Mouse (Mus musculus): ENCODE data around the gene Ppp6r2.

Ppp6r2 gene

GRCm38 (mm10) chr15:89308406-89309139 lies 97.2 kb downstream of the Ppp6r2 start:
- no peak for DNase-seq (ENCODE audit: low spot score in 2 of 2)

- DNase-seq (ENCODE audit: low spot score in 2 of 2), result peak; percentile 82 to 85
Observed at GRCm38 (mm10) chr15:89309962-89310498, 98.7 kb downstream of the Ppp6r2 start.

GRCm38 (mm10) chr15:89313359-89313758 lies 102.0 kb downstream of the Ppp6r2 start:
- no peak for DNase-seq (ENCODE audit: low spot score in 2 of 2)

DNA sequence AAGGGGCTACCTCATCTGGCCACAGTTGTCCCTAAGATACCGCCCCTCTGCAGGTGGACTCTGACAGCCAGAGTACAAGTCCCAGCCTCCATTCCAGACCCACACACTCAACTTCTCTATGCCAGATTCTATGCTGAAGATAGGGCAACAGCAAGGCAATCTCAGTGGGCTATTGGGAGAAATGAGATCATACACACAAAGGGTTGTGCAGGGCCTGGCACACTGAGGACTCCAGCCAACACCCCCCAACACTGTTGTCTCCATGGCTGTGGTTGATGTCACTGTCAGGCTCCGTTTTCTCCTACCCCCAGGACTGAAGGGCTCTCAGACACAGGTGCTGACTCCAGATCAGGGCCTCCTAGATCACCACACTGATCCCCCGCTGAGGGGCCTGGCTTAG lies 102.8 kb downstream of the Ppp6r2 start:
- DNase-seq (ENCODE audit: low spot score in 2 of 2), result no peak

DNA sequence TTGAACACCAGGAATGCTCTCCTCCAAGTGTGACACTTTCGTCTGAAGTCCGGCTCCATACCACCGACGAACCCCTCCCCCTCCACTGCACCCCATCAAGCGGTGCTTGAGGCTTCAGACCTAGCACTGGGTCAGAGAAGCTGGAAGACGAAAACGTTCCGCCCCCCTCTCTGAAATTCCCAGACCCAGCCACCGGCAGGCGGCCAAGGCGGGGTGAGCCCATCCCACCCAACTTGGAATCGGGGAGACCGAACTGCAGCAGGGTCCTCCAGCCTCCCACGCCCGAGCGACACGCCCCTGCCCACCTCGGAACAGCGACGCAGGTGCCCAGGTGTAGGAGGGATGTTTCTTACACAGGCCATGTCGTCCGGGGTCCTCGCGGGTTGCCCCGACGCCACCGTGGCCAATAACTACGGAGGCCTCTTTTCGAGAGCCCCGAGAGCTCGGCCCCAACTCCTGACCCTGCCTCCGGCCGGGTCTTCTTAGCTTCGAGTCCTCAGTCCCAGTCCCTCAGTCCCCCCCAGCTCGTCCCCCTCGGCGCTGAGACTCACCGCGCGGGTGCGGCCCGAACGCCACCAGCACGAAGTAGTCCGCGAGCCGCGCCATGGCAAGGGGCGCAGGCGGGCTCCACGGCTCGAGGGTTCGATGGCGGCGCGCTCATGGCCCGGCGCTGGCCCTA lies 103.3 kb downstream of the Ppp6r2 start:
- no peak for DNase-seq (ENCODE audit: low spot score in 2 of 2)

GRCm38 (mm10) chr15:89315190-89315731 lies 103.9 kb downstream of the Ppp6r2 start, which contains the start of gene Sbf1:
Gene Sbf1 (minus strand): TSS chr15:89315311.
- DNase-seq (ENCODE audit: low spot score in 2 of 2), result peak; percentile 96 to 97

- no peak for DNase-seq (ENCODE audit: low spot score in 2 of 2)
Observed at GRCm38 (mm10) chr15:89316146-89316545, 104.8 kb downstream of the Ppp6r2 start.

- peak; percentile 32 to 62 for DNase-seq (ENCODE audit: low spot score in 2 of 2)
Observed at GRCm38 (mm10) chr15:89321264-89321663, 109.9 kb downstream of the Ppp6r2 start.

DNA sequence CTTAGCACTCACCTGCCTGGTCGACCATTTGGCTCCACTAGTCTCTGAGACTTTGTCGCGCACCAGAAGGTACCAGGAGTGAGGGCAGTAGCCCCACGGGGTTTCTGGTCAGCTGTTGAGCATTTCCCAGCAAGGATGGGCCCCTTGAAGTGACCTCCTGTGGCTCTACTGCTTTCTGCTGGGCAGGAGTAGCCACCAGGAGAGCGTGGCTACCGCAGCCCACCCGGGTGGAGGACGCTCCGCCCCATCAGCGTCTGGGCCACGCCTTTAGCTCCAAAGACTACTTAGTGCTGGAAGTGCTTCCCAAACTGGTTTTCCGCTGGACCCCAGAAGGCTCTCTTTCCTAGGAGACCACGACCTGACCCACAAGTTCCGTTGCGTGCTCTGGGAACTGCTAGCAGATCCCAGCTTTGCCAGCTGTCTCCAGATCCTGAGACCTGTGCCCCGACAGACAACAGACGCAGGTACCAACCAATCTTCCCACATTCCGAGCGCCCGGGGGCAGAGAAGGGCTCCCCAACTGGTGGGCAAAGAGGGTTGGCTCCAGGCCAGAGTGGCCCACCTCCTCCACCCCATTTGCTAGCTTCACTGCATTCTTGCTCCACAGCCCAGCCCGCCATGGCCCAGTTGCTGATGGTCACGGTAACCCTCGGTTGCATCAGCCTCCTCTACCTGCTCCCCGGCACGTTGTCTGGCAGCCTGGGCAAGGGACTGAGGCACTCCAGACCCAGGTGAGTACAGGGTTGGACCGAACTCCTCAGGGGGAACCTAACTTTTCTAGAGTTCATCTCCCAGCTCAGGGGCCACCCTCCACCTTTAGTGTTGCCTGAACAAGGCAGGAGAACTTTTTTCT lies 111.5 kb downstream of the Ppp6r2 start, which contains the start of gene Adm2:
Adm2 (plus strand) TSS at position 51 of the 853 bp plus-strand sequence.
- no peak for DNase-seq (ENCODE audit: low spot score in 2 of 2)

- no peak for DNase-seq (ENCODE audit: low spot score in 2 of 2)
Observed at GRCm38 (mm10) chr15:89323656-89324055, 112.3 kb downstream of the Ppp6r2 start.

DNA sequence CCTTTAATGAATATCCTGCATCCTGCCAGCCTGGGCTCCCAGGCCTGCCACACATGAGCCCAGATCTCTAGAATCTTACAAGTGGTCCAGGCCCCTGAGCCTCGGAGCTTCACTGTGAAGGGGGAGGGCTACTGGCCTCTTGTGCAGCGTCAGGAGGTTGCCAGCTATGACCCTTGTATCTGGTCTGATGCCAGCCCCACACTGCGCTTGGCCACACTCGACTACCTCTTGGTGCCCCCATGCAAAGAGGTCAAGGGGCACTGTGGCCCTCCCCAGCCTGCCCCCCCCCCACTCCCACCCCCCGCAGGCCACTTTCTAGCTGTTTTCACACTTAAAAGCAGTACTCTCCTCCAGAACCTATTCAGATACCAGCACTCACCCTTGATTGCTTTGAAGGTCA lies 115.1 kb downstream of the Ppp6r2 start:
- DNase-seq (ENCODE audit: low spot score in 2 of 2), result no peak

GRCm38 (mm10) chr15:89334271-89334670 lies 122.9 kb downstream of the Ppp6r2 start, which contains the start of gene Miox:
Gene Miox (plus strand): TSS chr15:89334398.
- DNase-seq (ENCODE audit: low spot score in 2 of 2), result no peak

DNA sequence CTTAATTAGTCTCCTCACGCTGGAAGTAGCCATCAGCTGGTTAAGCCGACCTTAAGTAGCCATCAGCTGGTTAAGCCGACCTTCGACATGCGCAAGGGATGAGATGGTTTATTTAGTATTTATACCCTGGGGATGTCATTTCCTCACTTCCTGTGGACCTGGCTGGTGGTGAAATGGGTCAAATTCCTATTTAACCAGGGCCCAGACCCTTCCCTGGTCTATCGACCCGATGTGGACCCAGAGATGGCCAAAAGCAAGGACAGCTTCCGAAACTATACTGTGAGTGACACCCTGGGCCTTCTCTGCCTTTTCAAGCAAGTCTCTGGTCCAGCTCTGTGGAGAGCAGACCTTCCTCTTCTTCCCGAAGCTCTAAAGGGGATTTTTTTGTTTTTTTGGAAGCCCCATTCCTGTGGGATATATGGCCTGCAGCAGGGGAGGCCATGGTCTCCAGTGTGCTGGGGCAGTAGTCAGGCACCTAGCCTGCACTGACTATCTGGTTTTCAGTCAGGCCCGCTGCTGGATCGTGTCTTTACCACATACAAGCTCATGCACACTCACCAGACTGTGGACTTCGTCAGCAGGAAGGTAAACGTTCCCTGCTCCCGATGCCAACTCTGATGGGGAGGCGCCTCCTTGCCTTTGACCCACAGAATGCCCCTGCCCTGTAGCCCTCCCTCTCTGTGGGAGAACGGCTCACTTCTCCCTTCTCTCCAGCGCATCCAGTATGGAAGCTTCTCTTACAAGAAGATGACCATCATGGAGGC lies 123.6 kb downstream of the Ppp6r2 start:
- DNase-seq (ENCODE audit: low spot score in 2 of 2), result no peak

GRCm38 (mm10) chr15:89336422-89336821 lies 125.1 kb downstream of the Ppp6r2 start:
- no peak for DNase-seq (ENCODE audit: low spot score in 2 of 2)

All from natural killer cell, adult 2 months (primary cell).